In the genomic region with DNA sequence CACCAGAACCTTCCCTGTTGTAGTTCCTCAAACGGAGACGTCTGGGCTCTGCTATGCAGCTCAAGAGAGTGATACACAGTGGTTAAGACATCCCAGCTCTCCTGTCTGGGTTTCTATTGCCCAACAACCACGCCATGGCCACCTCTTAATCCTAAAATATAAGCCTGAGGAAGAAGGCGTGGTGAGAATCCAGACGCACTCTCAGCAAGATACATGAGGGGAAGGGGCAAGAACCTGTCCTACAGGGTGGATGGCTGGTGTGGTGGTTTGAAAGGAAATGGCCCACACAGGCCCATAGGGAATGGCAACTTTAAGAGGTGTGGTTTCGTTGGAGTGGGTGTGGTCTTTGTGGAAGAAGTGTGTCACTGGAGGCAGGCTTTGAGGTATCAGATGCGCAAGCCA, we compare ENCODE assay signal across 20 mouse cellular contexts. TPM values are rescaled to one million over a fixed set of nuclear protein-coding genes. Genes with fewer than 3 reads are reported as not detected.
DNase-seq lines count a peak whose midpoint lies in the region; TF ChIP-seq lines count a peak whose summit lies in the region.
"Had no signal": no experiment of that assay in that cellular context is flagged by ENCODE, and none has a peak within 500 bp of the region (broad histone marks: within the 10 kb centered on the region; RNA-seq: fewer than 3 reads in every experiment).

No protein-coding gene starts in this region.

- DNase-seq in 3T3-L1 (ENCODE audit: low read depth, low spot score) (peak; percentile 21), 416B (ENCODE audit: low read depth) (peak; percentile 69)
- no peak for DNase-seq in cerebellum, adult 8-10 months
- no peak for DNase-seq in ovary, postnatal 14 days (ENCODE audit: low spot score)
- no peak for DNase-seq in adrenal gland, postnatal 36 days
- DNase-seq in ovary, postnatal 10 days (ENCODE audit: low spot score), result no peak
- DNase-seq: cerebellum, adult 11-12 months; gastrocnemius, postnatal 10 days; kidney, adult 2 months; kidney, postnatal 10 days; midbrain, embryonic 14.5 days; right cerebral cortex, postnatal 25 days; thymus, postnatal 36 days had no signal

- peak overlapping the region; percentile 16; the same call in 1 of the 2 replicates for H3K27ac ChIP-seq in bone marrow, adult 2 months (ENCODE audit: control insufficient read depth, insufficient read depth, low read depth, low read length, poor library complexity)
- H3K27ac ChIP-seq in macrophage, result peak overlapping the region; percentile 81
- H3K27ac ChIP-seq: hindbrain, embryonic 12.5 days; layer of hippocampus, adult 2 months; neural tube, embryonic 15.5 days had no signal

- H3K4me3 ChIP-seq in bone marrow, adult 2 months (replicated peaks; ENCODE audit: control insufficient read depth, low read depth, low read length), result no peak overlapping the region
- H3K4me3 ChIP-seq in macrophage (ENCODE audit: inconsistent target), result no peak overlapping the region
- H3K4me3 ChIP-seq: hindbrain, embryonic 12.5 days; layer of hippocampus, adult 2 months; limb, embryonic 15.5 days; lung, embryonic 15.5 days; neural tube, embryonic 15.5 days had no signal

- WGBS in bone marrow, adult 2 months, result 38% methylated on average over 7 of the region's 7 CpGs
- WGBS in macrophage (ENCODE audit: missing documents), result 36% methylated on average over 7 of the region's 7 CpGs

- H3K36me3 ChIP-seq in macrophage (ENCODE audit: inconsistent target), result no peaks in the 10 kb centered on the region
- H3K36me3 ChIP-seq: hindbrain, embryonic 12.5 days; limb, embryonic 15.5 days; lung, embryonic 15.5 days; neural tube, embryonic 15.5 days had no signal

- no peak for TF ChIP-seq CTCF in bone marrow, adult 2 months (IDR thresholded peaks at IDR 0.05; ENCODE audit: control insufficient read depth, insufficient read depth, low read length)

- H3K79me2 ChIP-seq in macrophage (ENCODE audit: inconsistent target), result no peaks in the 10 kb centered on the region

- TF ChIP-seq POLR2A in bone marrow, adult 2 months (IDR thresholded peaks at IDR 0.05; ENCODE audit: borderline replicate concordance, control insufficient read depth, low read depth, low read length), result no peak

- H3K4me1 ChIP-seq in bone marrow, adult 2 months (ENCODE audit: control insufficient read depth, insufficient read depth, low read length), result no peaks in the 10 kb centered on the region; the same call in 1 of the 2 replicates
- H3K4me1 ChIP-seq: hindbrain, embryonic 12.5 days; limb, embryonic 15.5 days; lung, embryonic 15.5 days; neural tube, embryonic 15.5 days had no signal

RNA-seq across cellular contexts. Expression of gene Scaf11, which starts 14.9 kb away (rescaled TPM):
- polyA plus RNA-seq in bone marrow, adult 2 months (2011; ENCODE audit: insufficient read depth, insufficient read length, low replicate concordance, missing spikeins), result 30.4 and 32.1 TPM in 2 replicates
- total RNA-seq in macrophage (2018; cell fraction: chromatin; rRNA removed), result 100 to 1,000 TPM in 13 of 26 experiments, 10 to 100 TPM in 13; 34.0 to 145 (median 104) TPM
- total RNA-seq in macrophage (2018; cell fraction: cytosol; rRNA removed), result 10 to 100 TPM; 41.2 to 76.9 (median 59.3) TPM
- 100 to 1,000 TPM in 10 of 26 experiments, 10 to 100 TPM in 16; 40.2 to 148 (median 81.1) TPM for total RNA-seq in macrophage (2018; cell fraction: nucleus; rRNA removed)
- polyA plus RNA-seq in macrophage (2018), result 46.8 to 54.9 TPM (median 51.0 TPM) in 3 replicates
- 10 to 100 TPM; 69.9 to 90.3 TPM for total RNA-seq in adrenal gland, postnatal 36 days (2021)

Comparison
In these comparisons a context has a peak if more than half of its experiments do, and no peak if none do; other contexts are left out.
1. DNase-seq: peak in 3T3-L1 (single experiment) and 416B (single experiment); none in cerebellum, adult 8-10 months (single experiment), ovary, postnatal 14 days (single experiment), adrenal gland, postnatal 36 days (0 of 2) and ovary, postnatal 10 days (single experiment).